Mouse (Mus musculus): ENCODE measurements around the gene Thpo.

DNA sequence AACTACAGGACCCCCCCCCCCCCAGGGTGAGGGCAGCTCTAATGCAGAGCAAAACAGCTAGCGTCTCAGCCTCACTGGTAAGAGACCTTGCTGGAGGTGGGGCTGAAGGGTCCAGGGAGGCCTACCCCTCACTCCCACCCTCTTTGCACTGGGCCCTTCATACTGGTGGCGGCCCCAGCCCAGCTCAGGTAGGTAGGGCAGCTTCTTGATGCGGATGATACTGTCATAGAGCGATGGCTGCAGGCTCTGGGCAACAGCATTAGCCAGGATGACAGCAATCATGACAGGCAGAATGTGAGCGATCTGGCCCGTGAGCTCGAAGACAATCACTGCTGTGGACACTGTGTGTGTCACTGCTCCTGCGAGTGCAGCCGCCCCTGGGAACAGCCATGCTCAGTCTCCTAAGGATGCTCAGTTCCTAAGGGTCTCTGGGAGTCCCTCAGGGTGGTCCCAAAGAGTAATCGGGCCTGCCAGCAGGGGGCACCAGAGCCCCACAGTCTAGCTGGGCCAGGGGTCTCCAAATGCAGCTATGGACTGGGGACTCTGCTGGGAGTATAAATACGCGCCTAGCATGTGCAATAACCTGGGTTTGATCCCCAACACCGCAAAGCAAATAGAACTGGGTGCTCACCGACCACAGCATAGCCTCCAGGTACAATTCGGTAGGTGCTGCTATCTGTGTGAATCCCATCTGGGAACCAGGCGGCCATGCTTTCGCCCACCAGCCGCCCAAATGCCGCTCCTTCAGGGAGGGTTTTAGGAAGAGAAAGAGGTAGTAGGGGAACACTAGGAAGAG is 25.2 kb downstream of the Thpo start:
- TF ChIP-seq POLR2A (IDR thresholded peaks at IDR 0.05; ENCODE audit: low read depth, low read length) (no peak), CTCF (IDR thresholded peaks at IDR 0.05; ENCODE audit: extremely low read depth, insufficient read depth, insufficient read length, insufficient replicate concordance) (peak; percentile 73; the same call in 1 of the 2 replicates)

Measured in spleen, adult 2 months (tissue).